Mouse (Mus musculus) MEL (cell line): ENCODE measurements around the gene Pitpnm3. TPM values are rescaled to one million over a fixed set of nuclear protein-coding genes. Genes with fewer than 3 reads are reported as not detected.

Source experiments
- DNase-seq: peaks from one replicate; pipeline ENCODE4 v3.0.0; 2011; ENCODE audit warnings: low read depth, low spot score
- H3K27ac ChIP-seq: 2 replicates; pipeline ENCODE4 v1.5.1; 2012; ENCODE audit warnings: low read depth, mild to moderate bottlenecking, control low read depth, low read length, moderate library complexity; ENCODE audit not compliant: control insufficient read depth
- H3K27me3 ChIP-seq, 2 experiments: fragments of 150-350 bp in 1 of 2; sonication (generic) in 1 of 2; 2 replicates each; pipeline ENCODE4 v1.6.1; 2012; ENCODE audit warnings: low read length in 2 of 2, mild to moderate bottlenecking in 2 of 2, improper control_type of control experiment in 1 of 2, moderate library complexity in 1 of 2; ENCODE audit not compliant: insufficient read depth in 2 of 2, control insufficient read depth in 1 of 2
- H3K36me3 ChIP-seq, 2 experiments: 2 replicates each; pipeline ENCODE4 v1.6.1; 2012 to 2014; ENCODE audit warnings: low read length in 2 of 2, improper control_type of control experiment in 1 of 2, inconsistent platforms in 1 of 2, mild to moderate bottlenecking in 1 of 2; ENCODE audit not compliant: insufficient read depth in 2 of 2, control insufficient read depth in 1 of 2
- H3K4me1 ChIP-seq, 2 experiments: fragments of 150-350 bp in 1 of 2; sonication (generic) in 1 of 2; 2 replicates each; pipeline ENCODE4 v1.6.1; 2012; ENCODE audit warnings: low read length in 2 of 2, improper control_type of control experiment in 1 of 2, mild to moderate bottlenecking in 1 of 2; ENCODE audit not compliant: insufficient read depth in 2 of 2, control insufficient read depth in 1 of 2
- H3K4me3 ChIP-seq, 2 experiments: fragments of 150-350 bp in 1 of 2; sonication (generic) in 1 of 2; 2 replicates each; pipeline ENCODE4 v1.5.1; 2012; ENCODE audit warnings: low read depth in 2 of 2, low read length in 2 of 2, mild to moderate bottlenecking in 2 of 2, moderate library complexity in 2 of 2, control low read depth in 1 of 2, improper control_type of control experiment in 1 of 2; ENCODE audit not compliant: control insufficient read depth in 1 of 2, insufficient read depth in 1 of 2
- H3K79me2 ChIP-seq: 2 replicates; pipeline ENCODE4 v1.6.1; 2012; ENCODE audit warnings: mild to moderate bottlenecking, low read length, moderate library complexity; ENCODE audit not compliant: control insufficient read depth, poor library complexity, insufficient read depth
- H3K9ac ChIP-seq: 2 replicates; pipeline ENCODE4 v1.6.1; 2012; ENCODE audit warnings: low read depth, mild to moderate bottlenecking, control low read depth, low read length, moderate library complexity; ENCODE audit not compliant: control insufficient read depth, poor library complexity, severe bottlenecking
- H3K9me3 ChIP-seq: fragments of 150-350 bp; sonication (generic); replicated peaks from 2 replicates; pipeline ENCODE4 v1.6.1; 2012; ENCODE audit warnings: mild to moderate bottlenecking, low read length, improper control_type of control experiment, moderate library complexity; ENCODE audit not compliant: insufficient read depth
- BHLHE40 ChIP-seq: IDR thresholded peaks from 2 replicates; pipeline ENCODE4 v1.6.1; 2012; ENCODE audit warnings: low read depth, mild to moderate bottlenecking, inconsistent platforms, low read length, improper control_type of control experiment, borderline replicate concordance
- CHD2 ChIP-seq: IDR thresholded peaks from 2 replicates; pipeline ENCODE4 v1.6.1; 2011; ENCODE audit warnings: low read length, improper control_type of control experiment
- CTCF ChIP-seq, 3 experiments: IDR thresholded peaks in 2 of 3; conservative IDR thresholded peaks in 1 of 3; 2 replicates each; pipeline ENCODE4 v1.5.1; 2011 to 2012; ENCODE audit warnings: low read length in 3 of 3, low read depth in 2 of 3, mild to moderate bottlenecking in 2 of 3, improper control_type of control experiment in 1 of 3, inconsistent platforms in 1 of 3, mixed read lengths in 1 of 3, moderate library complexity in 1 of 3; ENCODE audit not compliant: control insufficient read depth in 1 of 3, insufficient read depth in 1 of 3, poor library complexity in 1 of 3, severe bottlenecking in 1 of 3
- E2F4 ChIP-seq: IDR thresholded peaks from 2 replicates; pipeline ENCODE4 v1.6.1; 2011; ENCODE audit warnings: low read depth, low read length, improper control_type of control experiment, borderline replicate concordance
- EP300 ChIP-seq, 2 experiments: IDR thresholded peaks; 2 replicates each; pipeline ENCODE4 v1.6.1; 2011; ENCODE audit warnings: improper control_type of control experiment in 2 of 2, low read length in 2 of 2, low read depth in 1 of 2, mild to moderate bottlenecking in 1 of 2
- ETS1 ChIP-seq: IDR thresholded peaks from 2 replicates; pipeline ENCODE4 v1.6.1; 2012; ENCODE audit warnings: low read depth, mild to moderate bottlenecking, inconsistent platforms, low read length, improper control_type of control experiment, moderate library complexity
- GABPA ChIP-seq: IDR thresholded peaks from 2 replicates; pipeline ENCODE4 v1.6.1; 2012; ENCODE audit warnings: low read depth, mild to moderate bottlenecking, inconsistent platforms, low read length, improper control_type of control experiment, moderate library complexity
- GATA1 ChIP-seq: IDR thresholded peaks from 2 replicates; pipeline ENCODE4 v1.6.1; 2011; ENCODE audit warnings: low read depth, low read length, improper control_type of control experiment
- KAT2A ChIP-seq: conservative IDR thresholded peaks from 2 replicates; pipeline ENCODE4 v1.6.1; 2012; ENCODE audit warnings: low read depth, low read length, improper control_type of control experiment, inconsistent platforms
- MAFK ChIP-seq: IDR thresholded peaks from 2 replicates; pipeline ENCODE4 v1.6.1; 2011; ENCODE audit warnings: low read depth, mild to moderate bottlenecking, low read length, improper control_type of control experiment, borderline replicate concordance
- MAX ChIP-seq: IDR thresholded peaks from 2 replicates; pipeline ENCODE4 v1.6.1; 2011; ENCODE audit warnings: low read length, improper control_type of control experiment
- MAZ ChIP-seq: IDR thresholded peaks from 2 replicates; pipeline ENCODE4 v1.6.1; 2012; ENCODE audit warnings: low read depth, mild to moderate bottlenecking, inconsistent platforms, low read length, improper control_type of control experiment
- MEF2A ChIP-seq: IDR thresholded peaks from 2 replicates; pipeline ENCODE4 v1.6.1; 2014; ENCODE audit warnings: low read depth, mild to moderate bottlenecking, inconsistent platforms, low read length, improper control_type of control experiment; ENCODE audit not compliant: poor library complexity, insufficient replicate concordance, severe bottlenecking; ENCODE audit errors: extremely low read depth
- MXI1 ChIP-seq: IDR thresholded peaks from 2 replicates; pipeline ENCODE4 v1.6.1; 2011; ENCODE audit warnings: mild to moderate bottlenecking, low read depth, low read length, improper control_type of control experiment
- MYB ChIP-seq: IDR thresholded peaks from 2 replicates; pipeline ENCODE4 v1.6.1; 2011; ENCODE audit warnings: mild to moderate bottlenecking, low read depth, low read length, improper control_type of control experiment
- MYC ChIP-seq: IDR thresholded peaks from 2 replicates; pipeline ENCODE4 v1.6.1; 2011; ENCODE audit warnings: low read depth, mild to moderate bottlenecking, low read length, improper control_type of control experiment, moderate library complexity
- NELFE ChIP-seq: IDR thresholded peaks from 2 replicates; pipeline ENCODE4 v1.6.1; 2011; ENCODE audit warnings: low read depth, low read length, improper control_type of control experiment
- NRF1 ChIP-seq: IDR thresholded peaks from 2 replicates; pipeline ENCODE4 v1.6.1; 2014; ENCODE audit warnings: low read depth, mild to moderate bottlenecking, inconsistent platforms, low read length, improper control_type of control experiment, moderate library complexity; ENCODE audit not compliant: poor library complexity, insufficient read depth, severe bottlenecking
- POLR2A ChIP-seq, 2 experiments: IDR thresholded peaks; 2 replicates each; pipeline ENCODE4 v1.6.1; 2011 to 2012; ENCODE audit warnings: low read length in 2 of 2, mild to moderate bottlenecking in 2 of 2, control low read depth in 1 of 2, improper control_type of control experiment in 1 of 2, low read depth in 1 of 2, moderate library complexity in 1 of 2; ENCODE audit not compliant: control insufficient read depth in 1 of 2, insufficient read depth in 1 of 2, poor library complexity in 1 of 2
- POLR2AphosphoS2 ChIP-seq: IDR thresholded peaks from 2 replicates; pipeline ENCODE4 v1.6.1; 2011; ENCODE audit warnings: low read length, improper control_type of control experiment
- POLR2AphosphoS5 ChIP-seq: IDR thresholded peaks from 2 replicates; pipeline ENCODE4 v1.6.1; 2012; ENCODE audit warnings: low read depth, borderline replicate concordance, mild to moderate bottlenecking, inconsistent platforms, low read length, moderate library complexity, mixed read lengths
- SIN3A ChIP-seq: IDR thresholded peaks from 2 replicates; pipeline ENCODE4 v1.6.1; 2012; ENCODE audit warnings: low read length, improper control_type of control experiment, inconsistent platforms
- TAL1 ChIP-seq: IDR thresholded peaks from 2 replicates; pipeline ENCODE4 v1.6.1; 2012; ENCODE audit warnings: mild to moderate bottlenecking, inconsistent platforms, low read length, moderate library complexity, mixed read lengths
- TBP ChIP-seq: IDR thresholded peaks from 2 replicates; pipeline ENCODE4 v1.8.0; 2011; ENCODE audit warnings: low read depth, low read length, improper control_type of control experiment
- TCF12 ChIP-seq: IDR thresholded peaks from 2 replicates; pipeline ENCODE4 v1.6.1; 2014; ENCODE audit warnings: low read depth, mild to moderate bottlenecking, inconsistent platforms, low read length, improper control_type of control experiment, moderate library complexity
- UBTF ChIP-seq: IDR thresholded peaks from 2 replicates; pipeline ENCODE4 v1.6.1; 2012; ENCODE audit warnings: low read depth, mild to moderate bottlenecking, inconsistent platforms, low read length, improper control_type of control experiment, moderate library complexity, borderline replicate concordance; ENCODE audit not compliant: insufficient read depth
- ZKSCAN1 ChIP-seq: IDR thresholded peaks from 2 replicates; pipeline ENCODE4 v1.6.1; 2012; ENCODE audit warnings: low read depth, mild to moderate bottlenecking, inconsistent platforms, low read length, improper control_type of control experiment, moderate library complexity
- ZNF384 ChIP-seq: IDR thresholded peaks from 2 replicates; pipeline ENCODE4 v1.6.1; 2012; ENCODE audit warnings: low read depth, mild to moderate bottlenecking, inconsistent platforms, low read length, improper control_type of control experiment
- polyA plus RNA-seq, 2 experiments: library from polyadenylated mRNA; stranded (reverse) in 1 of 2; unstranded in 1 of 2; fragments of >175 nt in 1 of 2; fragments of >200 nt in 1 of 2; gene quantifications; 2 replicates each; pipeline versions ENCODE4 v1.2.1 to v1.2.4; 2012; ENCODE audit warnings: low replicate concordance in 2 of 2, low read depth in 1 of 2; ENCODE audit not compliant: insufficient read length in 2 of 2, insufficient read depth in 1 of 2, missing spikeins in 1 of 2
- total RNA-seq: library from RNA; depleted of rRNA; stranded (reverse); fragments of 300-350 nt; gene quantifications from 2 replicates; pipeline ENCODE4 v1.2.3, GENCODE M21; 2012

The Pitpnm3 gene
- total and polyA plus RNA-seq, 3 experiments = 0.24 TPM; not detected in 2

DNA sequence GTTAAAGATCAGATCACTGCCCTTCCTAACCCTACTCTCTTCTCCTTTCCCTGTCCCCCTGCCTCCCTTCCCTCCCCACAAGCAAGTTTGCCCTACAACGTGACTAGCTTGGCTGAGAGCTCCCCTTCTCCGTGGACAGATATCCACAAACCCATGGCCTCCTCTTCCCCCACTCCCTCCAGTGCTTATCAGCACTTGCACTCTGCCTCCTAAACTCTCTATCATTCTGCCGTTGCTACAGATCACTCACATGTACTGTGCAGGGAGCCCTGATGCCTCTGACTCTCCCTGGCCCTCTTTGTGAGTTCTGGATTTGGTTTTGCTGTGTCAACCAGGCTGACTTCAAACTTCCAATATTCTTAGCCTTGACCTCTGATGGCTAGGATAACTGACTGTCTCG, 114.6 kb downstream of the Pitpnm3 start:
- peak; percentile 60 for DNase-seq
- H3K4me3 ChIP-seq = no peak overlapping the region
- H3K27ac ChIP-seq = no peak overlapping the region
- peaks cover 5 to 22% of the 10 kb centered on the region in 2 experiments for H3K4me1 ChIP-seq
- H3K9me3 ChIP-seq = no peaks in the 10 kb centered on the region
- H3K9ac ChIP-seq = no peak overlapping the region
- H3K27me3 ChIP-seq = no peaks in the 10 kb centered on the region
- TF ChIP-seq MYB = peak; percentile 54
- TF ChIP-seq NELFE = no peak
- 0 out of 2 replicates have a peak, but pooled peaks have one; percentile 23 for TF ChIP-seq TBP
- TF ChIP-seq NRF1 = no peak
- no peak for TF ChIP-seq UBTF
- TF ChIP-seq MAX = no peak
- no peak for TF ChIP-seq ZKSCAN1
- TF ChIP-seq KAT2A = no peak
- TF ChIP-seq ZNF384 = no peak
- TF ChIP-seq MEF2A = no peak
- no peak for TF ChIP-seq POLR2AphosphoS5
- TF ChIP-seq BHLHE40 = 0 out of 2 replicates have a peak, but pooled peaks have one; percentile 43
- no peak for TF ChIP-seq E2F4
- TF ChIP-seq MAZ = 0 out of 2 replicates have a peak, but pooled peaks have one; percentile 35
- no peak; the same call in 1 of the 2 replicates for TF ChIP-seq ETS1
- peak; percentile 45 for TF ChIP-seq MYC
- no peak for TF ChIP-seq CHD2
- no peak for TF ChIP-seq CTCF (IDR thresholded peaks at IDR 0.05 in 2 of 3, conservative IDR thresholded peaks at IDR 0.05 in 1 of 3; ENCODE audit: control insufficient read depth in 1 of 3, insufficient read depth in 1 of 3, low read depth in 2 of 3, low read length in 3 of 3, poor library complexity in 1 of 3, severe bottlenecking in 1 of 3)
- TF ChIP-seq SIN3A = no peak
- peak; percentile 30; the same call in 1 of the 2 replicates for TF ChIP-seq MXI1
- no peak for TF ChIP-seq POLR2A (IDR thresholded peaks at IDR 0.05; ENCODE audit: control insufficient read depth in 1 of 2, insufficient read depth in 1 of 2, low read depth in 1 of 2, low read length in 2 of 2, poor library complexity in 1 of 2)
- TF ChIP-seq GATA1 = peak; percentile 59
- TF ChIP-seq EP300 (IDR thresholded peaks at IDR 0.05; ENCODE audit: low read depth in 1 of 2, low read length in 2 of 2) = peak; percentile 45 to 74
- TF ChIP-seq, all 39 proteins: peak for 8
- peaks cover 0 to 3% of the 10 kb centered on the region in 2 experiments; a peak in 2 of 4 replicates for H3K36me3 ChIP-seq
- H3K79me2 ChIP-seq = no peaks in the 10 kb centered on the region

DNA sequence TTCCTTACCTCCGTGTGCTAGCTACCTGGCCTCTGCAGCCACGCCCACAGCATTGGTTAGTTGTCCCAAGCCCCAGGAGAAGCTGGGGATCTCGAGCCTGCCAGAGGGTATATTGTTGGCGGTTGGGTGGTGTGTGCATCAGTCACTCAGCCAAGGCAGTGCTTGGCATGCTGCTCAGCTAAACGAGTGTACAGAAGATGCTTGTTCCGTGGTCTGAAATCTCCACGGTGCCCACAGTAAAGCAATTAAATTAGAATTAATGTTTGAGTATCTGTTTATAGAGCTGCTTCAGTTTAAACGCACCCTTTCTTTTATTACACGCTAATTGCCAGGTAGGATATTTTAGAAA, 118.4 kb downstream of the Pitpnm3 start:
- Histone ChIP-seq H3K36me3 (peaks cover 0 to 3% of the 10 kb centered on the region in 2 experiments; a peak in 2 of 4 replicates), H3K9me3 (no peaks in the 10 kb centered on the region), H3K4me3 (no peak overlapping the region), H3K27ac (no peak overlapping the region), H3K79me2 (no peaks in the 10 kb centered on the region), H3K9ac (no peak overlapping the region), H3K4me1 (peaks cover 5 to 15% of the 10 kb centered on the region in 2 experiments), H3K27me3 (no peaks in the 10 kb centered on the region)
- TF ChIP-seq POLR2AphosphoS2 (no peak), TCF12 (no peak), KAT2A (no peak), NELFE (no peak), BHLHE40 (no peak), TAL1 (no peak), GABPA (no peak), POLR2AphosphoS5 (no peak), E2F4 (no peak), NRF1 (no peak), GATA1 (no peak), MAX (no peak), MAFK (no peak)
- no peak for DNase-seq
